Mouse (Mus musculus) testis, adult 2 months (tissue): Measurements from ENCODE around the gene Tcf7l1.

Experiments used
- CTCF ChIP-seq: fragments of 200-500 bp; IDR thresholded peaks from 2 replicates; pipeline ENCODE4 v1.5.1; 2012; ENCODE audit warnings: low read depth, mild to moderate bottlenecking, inconsistent platforms, low read length, moderate library complexity; ENCODE audit not compliant: control insufficient read depth, insufficient read depth, insufficient replicate concordance
- POLR2A ChIP-seq: fragments of 200-500 bp; IDR thresholded peaks from 2 replicates; pipeline ENCODE4 v1.6.1; 2012; ENCODE audit warnings: low read depth, mild to moderate bottlenecking, inconsistent platforms, low read length, moderate library complexity; ENCODE audit not compliant: control insufficient read depth

DNA sequence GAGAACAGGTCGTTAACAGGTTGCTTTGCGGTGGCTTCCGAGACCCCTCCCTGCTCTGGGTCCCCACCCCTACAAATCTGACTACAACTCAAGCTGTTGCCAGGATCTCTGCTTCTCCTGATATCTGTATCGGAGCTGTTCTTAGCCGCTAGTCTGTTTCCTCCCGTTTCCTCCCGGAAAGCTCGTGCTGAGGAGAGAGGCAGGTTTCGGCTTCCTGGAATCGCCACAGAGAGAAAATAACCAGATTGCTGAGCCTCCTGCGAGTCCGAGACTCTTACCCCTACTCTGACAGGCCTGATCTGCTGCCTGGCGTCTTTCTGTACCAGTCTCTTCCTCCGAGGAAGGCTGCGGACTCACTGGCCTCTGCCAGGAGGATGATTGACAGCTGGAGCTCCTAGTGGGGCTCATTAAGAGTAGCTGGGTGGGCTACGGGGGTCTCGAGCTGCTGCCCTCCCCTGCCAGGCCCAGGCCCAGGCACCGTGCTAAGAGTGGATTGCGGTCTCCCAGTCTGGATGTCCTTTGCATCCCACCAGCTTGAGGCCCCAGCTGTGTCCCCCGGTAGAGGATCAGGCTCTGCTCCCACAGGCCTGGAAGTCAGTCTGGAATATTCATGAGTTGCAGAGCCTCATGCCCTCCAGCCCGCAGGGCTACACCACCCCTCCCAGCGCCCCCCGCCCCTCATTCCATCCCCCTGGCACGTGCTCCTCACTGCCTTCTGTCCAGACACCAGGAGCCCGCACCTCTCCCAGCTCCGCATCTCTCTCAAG lies 36.1 kb upstream of the Tcf7l1 start:
- no peak for TF ChIP-seq POLR2A
- TF ChIP-seq CTCF: no peak
